Mouse (Mus musculus) cortical plate, adult 2 months (tissue): ENCODE data around the gene Mboat2.

Source experiments
- CTCF ChIP-seq: fragments of 200-500 bp; IDR thresholded peaks from 2 replicates; pipeline ENCODE4 v1.5.1; 2011; ENCODE audit warnings: mild to moderate bottlenecking, control low read depth, low read length; ENCODE audit not compliant: insufficient read depth; ENCODE audit errors: extremely low read depth
- POLR2A ChIP-seq: fragments of 200-500 bp; IDR thresholded peaks from 2 replicates; pipeline ENCODE4 v1.6.1; 2011; ENCODE audit warnings: mild to moderate bottlenecking, low read length, control low read depth; ENCODE audit not compliant: insufficient read depth; ENCODE audit errors: extremely low read depth

GRCm38 (mm10) chr12:24947065-24947464, 116.4 kb downstream of the Mboat2 start:
- TF ChIP-seq CTCF (no peak), POLR2A (no peak)
